Mouse (Mus musculus): ENCODE measurements around the gene Dguok. TPM values are rescaled to one million over a fixed set of nuclear protein-coding genes. Genes with fewer than 3 reads are reported as not detected.

The Dguok gene
- total RNA-seq, 2 experiments from 2014 or later = 24.5 to 25.7 TPM

GRCm38 (mm10) chr6:83437225-83437624, 69.5 kb downstream of the Dguok start:
- DNase-seq (ENCODE audit: low spot score in 2 of 2) = no peak

GRCm38 (mm10) chr6:83436547-83436946, 70.2 kb downstream of the Dguok start:
- no peak for DNase-seq (ENCODE audit: low spot score in 2 of 2)

GRCm38 (mm10) chr6:83435174-83435573, 71.6 kb downstream of the Dguok start:
- no peak for DNase-seq (ENCODE audit: low spot score in 2 of 2)

- no peak for DNase-seq (ENCODE audit: low spot score in 2 of 2)
Observed at GRCm38 (mm10) chr6:83433546-83433945, 73.2 kb downstream of the Dguok start.

- no peak for DNase-seq (ENCODE audit: low spot score in 2 of 2)
Observed at GRCm38 (mm10) chr6:83432966-83433365, 73.8 kb downstream of the Dguok start.

Other genes starting within 250 kb of the Dguok start
- gene Mthfd2, start 181.1 kb downstream of the Dguok start, total RNA-seq (2021) = 1 to 10 TPM; 6.5 to 6.7 TPM
- gene Mob1a, start 181.0 kb downstream of the Dguok start, total RNA-seq (2021) = 10 to 100 TPM; 17.9 to 22.5 TPM
- gene Bola3, start 157.8 kb downstream of the Dguok start, total RNA-seq (2021) = 10 to 100 TPM; 49.3 to 49.5 TPM
- 10 to 100 TPM; 60.8 to 75.9 TPM for gene Tet3, start 47.9 kb downstream of the Dguok start, total RNA-seq (2021)
- under 1 TPM in 1 of 2 experiments, not detected in 1; 0.37 TPM for gene Actg2, start 29.3 kb upstream of the Dguok start, total RNA-seq (2021)
- gene Stambp, start 65.8 kb upstream of the Dguok start, total RNA-seq (2021) = 10 to 100 TPM; 30.8 to 33.2 TPM
- not detected for gene Clec4f, start 149.2 kb upstream of the Dguok start, total RNA-seq (2021)
- gene Cd207, start 170.9 kb upstream of the Dguok start, total RNA-seq (2021) = not detected
- not detected for gene Vax2, start 204.3 kb upstream of the Dguok start, total RNA-seq (2021)
- under 1 TPM in 1 of 2 experiments, not detected in 1; 0.65 TPM for gene Atp6v1b1, start 236.0 kb upstream of the Dguok start, total RNA-seq (2021)

All from left cerebral cortex, adult 18-20 months (tissue).